ENCODE assay signal across 33 mouse cellular contexts in the genomic region with DNA sequence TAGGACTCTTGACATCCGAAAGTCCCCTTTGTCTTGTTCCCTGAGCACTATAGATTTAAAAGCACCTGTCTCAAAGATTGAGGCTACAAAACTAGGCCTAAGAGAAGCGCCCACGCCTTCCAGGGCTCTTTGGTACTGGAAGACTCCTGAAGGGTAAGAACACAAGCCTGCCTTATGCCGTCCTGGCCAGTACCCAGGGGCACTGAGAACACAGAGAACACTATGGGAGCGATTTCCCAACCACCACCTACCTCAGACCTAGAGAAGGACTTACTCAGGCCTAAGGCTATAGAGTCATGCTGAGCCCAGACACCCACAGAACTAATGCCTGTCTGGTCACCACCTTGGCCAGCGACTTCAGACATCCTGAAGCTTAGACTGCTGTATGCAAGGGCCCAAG. TPM values are rescaled to one million over a fixed set of nuclear protein-coding genes. Genes with fewer than 3 reads are reported as not detected.
"Had no signal": no experiment of that assay in that cellular context is flagged by ENCODE, and none has a peak within 500 bp of the region (broad histone marks: within the 10 kb centered on the region; RNA-seq: fewer than 3 reads in every experiment).

No protein-coding gene starts in this region.

- H3K9me3 ChIP-seq: heart, embryonic 10.5 days; heart, embryonic 12.5 days; hindbrain, embryonic 10.5 days; hindbrain, embryonic 12.5 days; intestine, embryonic 15.5 days; limb, embryonic 10.5 days; limb, embryonic 12.5 days; liver, embryonic 13.5 days had no signal

- DNase-seq: gastrocnemius, adult 2 months; gastrocnemius, postnatal 10 days; gastrocnemius, postnatal 25 days; heart, adult 11 months; heart, adult 2 months; heart, postnatal 10 days; heart, postnatal 4 days; kidney, adult 18-20 months; kidney, adult 8-10 months; kidney, postnatal 10 days; kidney, postnatal 25 days; kidney, postnatal 4 days; liver; liver, embryonic 13.5 days had no signal

- H3K36me3 ChIP-seq: liver, embryonic 13.5 days had no signal

- H3K9ac ChIP-seq: heart, embryonic 12.5 days; hindbrain, embryonic 12.5 days; intestine, embryonic 15.5 days; limb, embryonic 12.5 days; liver, embryonic 13.5 days had no signal

- H3K4me3 ChIP-seq: gastrocnemius, adult 2 months; heart, adult 2 months; heart, embryonic 10.5 days; heart, embryonic 12.5 days; hindbrain, embryonic 10.5 days; hindbrain, embryonic 12.5 days; intestine, embryonic 15.5 days; layer of hippocampus, adult 2 months; left cerebral cortex, adult 2 months; limb, embryonic 10.5 days; limb, embryonic 12.5 days; liver, embryonic 13.5 days had no signal

- H3K4me2 ChIP-seq: heart, embryonic 12.5 days; hindbrain, embryonic 12.5 days; intestine, embryonic 15.5 days; limb, embryonic 12.5 days; liver, embryonic 11.5 days; liver, embryonic 13.5 days had no signal

- H3K27me3 ChIP-seq: hindbrain, embryonic 12.5 days; intestine, embryonic 15.5 days; limb, embryonic 12.5 days had no signal

- ATAC-seq: hindbrain, embryonic 16.5 days; inflammation-experienced regulatory T-cells, adult 6 months; intestine, embryonic 15.5 days; intestine, postnatal 0 days had no signal

- H3K27ac ChIP-seq: gastrocnemius, adult 2 months; heart, adult 2 months; heart, embryonic 10.5 days; hindbrain, embryonic 10.5 days; hindbrain, embryonic 12.5 days; intestine, embryonic 15.5 days; layer of hippocampus, adult 2 months; left cerebral cortex, adult 2 months; limb, embryonic 10.5 days; limb, embryonic 12.5 days; liver, embryonic 13.5 days had no signal

RNA-seq across cellular contexts. Expression of a gene that starts 26.6 kb away (rescaled TPM):
- polyA plus RNA-seq: heart, embryonic 10.5 days; heart, embryonic 12.5 days; heart, embryonic 14.5 days; heart, embryonic 16.5 days; hindbrain, embryonic 10.5 days; hindbrain, embryonic 12.5 days; inflammation-experienced regulatory T-cells, adult 6 months; intestine, postnatal 0 days; liver, embryonic 11.5 days; liver, embryonic 13.5 days had no signal

RNA-seq across cellular contexts. Expression of a gene that starts 40.1 kb away (rescaled TPM):
- polyA plus RNA-seq: frontal cortex, adult 2 months; heart, embryonic 10.5 days; heart, embryonic 12.5 days; heart, embryonic 14.5 days; heart, embryonic 16.5 days; hindbrain, embryonic 10.5 days; hindbrain, embryonic 12.5 days; hindbrain, embryonic 16.5 days; inflammation-experienced regulatory T-cells, adult 6 months; intestine, embryonic 15.5 days; intestine, postnatal 0 days; kidney, embryonic 14.5 days; kidney, embryonic 16.5 days; limb, embryonic 10.5 days; limb, embryonic 12.5 days; limb, embryonic 14.5 days; liver, embryonic 11.5 days; liver, embryonic 13.5 days had no signal
